Mouse (Mus musculus) induced T-regulatory cell, adult 2 months (primary cell): ENCODE data around the gene Gtf3c3.
A peak's percentile ranks its signal among the peaks of the same experiment; 100 is the strongest.

Experiments used
- DNase-seq: peaks from one replicate; pipeline ENCODE4 v3.0.0-alpha.2; 2012; ENCODE audit warnings: low read depth

Gtf3c3 gene

DNA sequence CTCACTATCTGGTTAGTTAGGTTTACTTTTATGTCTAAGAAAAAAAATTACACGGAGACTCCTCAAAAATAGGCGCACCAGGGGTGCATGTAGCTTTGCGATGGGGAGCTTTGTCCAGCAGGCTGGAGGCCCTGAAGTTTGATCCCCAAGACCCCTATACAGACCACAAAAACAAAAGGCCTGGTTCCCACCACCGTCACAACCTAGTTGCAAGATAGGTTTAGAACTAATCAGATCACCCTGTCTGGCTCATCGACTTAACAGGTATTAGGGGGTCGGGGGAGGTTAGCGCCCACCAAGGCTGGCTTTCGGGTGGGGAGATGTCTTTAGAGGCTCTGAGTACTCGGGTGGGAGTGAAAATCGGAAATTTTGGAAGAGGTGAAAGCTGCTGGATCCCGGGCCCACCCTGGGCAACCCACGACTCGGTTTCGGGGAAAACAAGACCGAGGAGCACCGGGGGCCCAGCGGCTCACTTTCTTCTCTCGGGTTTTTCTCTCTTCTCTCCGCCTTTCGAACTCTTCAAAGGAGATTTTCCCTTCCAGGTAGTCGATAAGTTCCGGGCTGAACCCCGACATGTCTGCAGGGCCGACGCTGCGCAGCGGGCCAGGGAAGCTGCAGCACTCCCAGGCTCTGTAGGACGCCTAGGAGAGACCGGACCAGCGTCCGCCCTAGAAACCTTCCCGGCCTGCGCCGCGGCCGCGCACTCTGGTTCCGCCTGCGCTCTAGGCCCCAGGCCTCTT, at the start of gene Gtf3c3:
Gene Gtf3c3 (minus strand): TSS at position 632 of the 740 bp plus-strand sequence.
- DNase-seq, result peak; percentile 84

DNA sequence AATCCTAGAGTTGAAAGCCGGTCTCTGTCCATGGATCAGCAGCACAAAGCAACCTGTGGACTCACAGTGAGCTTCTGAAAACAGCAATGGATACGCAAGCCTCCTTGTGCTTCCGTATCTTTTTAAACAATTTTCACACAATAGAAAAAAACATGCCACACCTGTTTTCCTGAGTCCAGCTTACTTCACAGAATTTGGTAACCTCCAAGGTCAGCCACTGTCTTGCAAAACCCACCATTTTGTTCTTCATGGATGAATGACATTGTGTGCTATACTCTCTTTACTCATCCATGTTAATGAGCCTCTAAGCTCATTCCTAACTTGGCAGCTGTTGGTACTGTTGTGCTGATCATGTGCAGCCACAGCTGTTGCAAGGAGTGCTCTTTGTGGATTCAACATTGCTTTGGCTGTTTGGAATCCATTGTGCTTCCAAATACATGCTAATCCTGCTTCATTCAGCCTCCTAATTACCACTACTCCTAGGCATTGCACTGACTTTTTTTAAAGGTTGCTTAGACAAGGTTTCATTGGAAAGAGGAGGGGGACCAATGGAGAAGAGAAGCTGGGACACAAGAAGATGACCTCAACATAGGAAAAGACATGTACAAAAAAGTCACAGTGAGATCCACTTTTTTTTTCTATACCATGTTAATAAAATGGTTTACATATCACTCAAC, 46.1 kb upstream of the Gtf3c3 start:
- DNase-seq, result no peak

DNA sequence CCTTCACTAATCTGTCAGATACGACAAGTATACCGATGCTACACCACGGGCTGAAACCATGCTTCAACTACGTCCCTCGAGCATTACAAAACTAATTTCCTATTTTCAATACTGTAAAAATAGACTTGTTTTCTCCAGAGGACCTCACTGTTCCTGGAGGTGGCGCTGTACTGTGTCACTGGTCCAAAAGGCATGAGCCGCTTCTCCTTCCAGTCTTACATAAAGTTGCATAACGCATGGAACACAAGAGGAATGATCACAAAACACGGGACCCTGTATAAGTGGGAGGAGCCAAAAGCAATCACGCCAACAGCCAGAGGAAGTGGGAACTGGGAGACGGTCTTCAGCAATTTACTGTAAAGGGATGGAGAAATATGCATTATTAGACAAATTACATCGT, 41.7 kb upstream of the Gtf3c3 start:
- DNase-seq, result no peak

DNA sequence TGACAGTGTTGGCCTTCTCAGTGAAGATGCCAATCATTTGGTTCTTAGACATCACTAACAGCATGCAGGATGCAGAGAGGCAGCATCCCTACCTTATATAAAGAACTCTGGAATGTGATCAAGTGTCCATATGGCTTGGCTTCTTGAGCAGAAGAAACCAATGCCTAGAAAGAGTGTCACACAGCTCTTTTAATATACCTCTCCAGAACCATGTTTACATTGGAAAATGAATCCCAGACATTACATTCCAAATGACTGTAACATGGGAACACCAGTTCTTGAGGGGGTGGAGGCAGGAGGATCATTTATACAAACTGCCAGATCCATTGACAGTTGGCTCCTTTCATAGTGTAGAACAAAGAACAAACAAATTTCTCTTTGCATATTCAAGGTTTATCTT, 29.9 kb upstream of the Gtf3c3 start:
- DNase-seq, result no peak

DNA sequence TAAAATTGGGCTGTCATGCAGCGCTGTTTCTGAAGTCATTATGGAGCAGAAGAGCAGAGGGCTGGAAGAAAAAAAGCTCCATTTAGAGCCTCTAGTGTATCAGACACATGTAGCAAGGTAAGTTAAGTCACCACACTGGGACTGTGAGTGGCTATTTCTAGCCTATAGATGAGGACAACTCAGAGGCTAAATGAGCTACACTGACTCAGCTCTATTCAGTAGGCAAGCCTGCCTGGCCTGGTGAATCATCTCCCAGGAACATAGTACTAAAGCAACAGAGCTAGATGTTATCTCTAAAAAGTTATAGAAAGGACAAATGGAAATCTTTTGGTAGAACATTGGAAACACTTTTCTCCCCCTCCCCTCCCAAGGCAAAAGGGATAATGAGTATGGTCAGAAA, 28.6 kb upstream of the Gtf3c3 start:
- DNase-seq, result no peak

DNA sequence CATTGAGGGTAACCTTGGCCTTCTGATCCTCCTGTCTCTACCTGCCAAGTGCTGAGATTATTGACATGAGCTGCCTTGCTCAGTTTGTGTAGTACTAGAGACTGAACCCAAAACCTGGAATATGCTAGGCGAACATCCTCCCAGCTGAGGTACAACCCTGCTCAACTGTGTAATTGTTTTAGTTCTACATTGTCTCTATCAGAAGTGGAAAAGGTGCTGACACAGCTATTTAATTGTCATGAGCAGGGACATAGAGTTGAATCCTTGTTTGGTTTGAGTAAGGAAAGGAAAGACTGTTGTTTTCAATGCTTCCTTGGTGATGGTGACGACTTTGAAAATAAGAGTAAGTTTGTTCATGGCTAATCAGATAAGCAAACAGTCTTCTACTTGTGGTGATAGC, 13.3 kb upstream of the Gtf3c3 start:
- no peak for DNase-seq

DNA sequence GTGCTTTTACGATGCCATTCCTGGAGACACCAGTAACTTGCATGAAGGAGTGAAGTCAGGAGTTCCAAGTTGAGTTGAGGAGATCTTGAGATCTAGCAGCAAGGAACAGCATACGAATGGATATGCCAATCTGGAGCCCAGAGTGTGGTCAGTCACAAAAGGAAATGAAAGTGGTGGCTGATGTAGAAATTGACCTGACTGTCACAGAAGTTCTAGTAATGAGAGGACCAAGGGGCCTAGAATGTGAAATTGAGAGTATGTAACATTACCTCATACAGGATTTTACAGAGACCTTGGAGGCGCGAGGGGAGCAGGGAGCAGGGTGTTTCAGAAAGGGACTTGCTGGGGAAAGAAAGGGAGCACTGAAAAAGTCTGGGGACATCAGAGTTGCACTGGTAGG, 10.1 kb upstream of the Gtf3c3 start:
- DNase-seq, result no peak

DNA sequence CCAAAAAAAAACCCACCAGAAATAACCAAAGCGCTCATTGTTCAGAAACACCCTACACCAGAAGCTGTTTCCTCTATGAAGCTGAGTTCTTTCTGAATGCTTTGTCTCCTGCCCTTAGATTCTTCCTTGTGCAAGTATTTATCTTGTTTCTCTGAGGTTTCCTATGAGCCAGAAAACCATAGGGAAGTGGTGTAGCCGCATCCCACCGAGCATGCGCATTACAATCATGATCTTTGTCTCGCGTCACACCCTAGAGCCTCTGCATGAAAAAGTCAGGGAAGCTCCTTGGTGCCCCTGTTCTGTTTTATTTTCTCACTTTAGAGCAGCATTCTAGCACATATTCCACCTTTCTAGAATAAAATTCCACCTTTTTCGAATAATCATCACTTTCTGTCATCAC, 4.9 kb upstream of the Gtf3c3 start:
- peak; percentile 34 for DNase-seq

DNA sequence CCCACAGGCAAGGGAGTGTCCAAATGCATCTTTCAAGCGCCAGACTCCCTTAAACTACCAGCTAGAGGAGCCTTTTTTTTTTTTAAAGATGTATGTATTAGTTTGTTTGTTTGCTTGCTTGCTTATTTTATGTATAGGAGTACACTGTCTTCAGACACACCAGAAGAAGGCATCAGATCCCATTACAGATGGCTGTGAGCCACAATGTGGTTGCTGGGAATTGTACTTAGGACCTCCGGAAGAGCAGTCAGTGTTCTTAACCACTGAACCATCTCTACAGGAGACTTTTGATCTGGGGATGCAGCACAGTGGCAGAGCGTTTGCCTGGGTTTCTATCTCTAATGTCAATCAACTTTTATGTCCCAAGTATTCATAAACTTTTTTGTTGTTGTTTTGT, 307 bp upstream of the Gtf3c3 start:
- no peak for DNase-seq

DNA sequence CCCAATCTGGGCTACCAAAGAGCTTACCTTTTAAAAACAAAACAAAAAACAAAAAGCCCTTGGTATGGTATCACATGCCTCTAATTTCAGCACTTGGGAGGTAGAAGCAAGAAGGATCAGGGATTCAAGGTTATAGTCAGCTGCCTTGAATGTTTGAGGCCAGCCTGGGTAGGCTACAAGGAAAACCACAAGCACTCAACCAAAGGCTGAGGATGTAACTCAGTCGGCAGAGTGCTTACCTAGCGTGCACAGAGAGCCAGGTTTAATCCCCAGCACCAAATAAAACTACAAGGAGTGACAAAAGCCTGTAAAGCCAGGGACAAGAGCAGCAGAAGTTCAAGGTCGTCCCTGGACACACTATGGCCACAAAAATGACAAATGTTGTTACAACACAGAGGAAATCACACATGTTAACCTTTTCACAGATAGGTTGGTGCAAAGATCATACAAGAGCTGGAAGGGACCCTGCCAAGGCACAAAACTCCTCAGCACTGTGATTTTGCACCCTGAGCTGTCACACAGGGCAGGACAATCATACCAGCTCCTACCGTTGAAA, 16.5 kb downstream of the Gtf3c3 start:
- peak; percentile 37 for DNase-seq

DNA sequence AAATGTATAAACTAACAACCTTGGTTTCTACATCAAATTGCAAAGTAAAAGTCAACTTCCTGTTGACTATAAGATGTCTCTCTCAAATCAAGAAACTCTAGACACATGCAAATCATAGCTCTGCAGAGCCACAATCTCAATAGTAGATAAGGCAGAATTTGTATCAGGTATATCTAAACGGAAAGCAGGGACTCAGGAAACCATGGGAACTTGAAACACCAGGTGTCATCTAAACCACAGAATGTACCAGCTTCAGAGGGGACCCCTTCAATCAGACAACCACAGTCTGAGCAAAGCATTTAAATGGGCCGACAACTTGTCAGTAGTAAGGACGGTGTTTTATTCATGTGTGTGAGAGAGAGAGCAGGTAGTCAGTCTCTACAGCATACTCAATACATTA, 17.1 kb downstream of the Gtf3c3 start:
- peak; percentile 59 for DNase-seq

DNA sequence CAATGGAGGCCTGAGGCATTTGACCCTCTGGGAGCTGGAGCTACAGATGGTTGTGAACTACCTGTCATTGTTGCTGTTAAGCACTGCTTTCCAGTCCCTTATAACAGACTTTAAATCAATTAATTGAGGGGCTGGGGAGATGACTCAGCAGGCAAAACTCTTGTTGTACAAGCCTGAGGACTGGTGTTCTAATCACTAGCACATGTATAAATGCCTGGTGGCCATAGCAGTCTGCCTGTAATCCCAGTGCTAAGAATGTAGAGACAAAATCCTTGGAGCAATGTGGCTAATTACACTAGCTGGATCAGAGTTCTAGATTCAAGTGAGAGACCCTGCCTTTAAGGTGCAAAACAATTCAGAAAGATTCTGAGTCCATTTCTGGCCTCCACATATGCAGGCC, 36.0 kb downstream of the Gtf3c3 start:
- no peak for DNase-seq

DNA sequence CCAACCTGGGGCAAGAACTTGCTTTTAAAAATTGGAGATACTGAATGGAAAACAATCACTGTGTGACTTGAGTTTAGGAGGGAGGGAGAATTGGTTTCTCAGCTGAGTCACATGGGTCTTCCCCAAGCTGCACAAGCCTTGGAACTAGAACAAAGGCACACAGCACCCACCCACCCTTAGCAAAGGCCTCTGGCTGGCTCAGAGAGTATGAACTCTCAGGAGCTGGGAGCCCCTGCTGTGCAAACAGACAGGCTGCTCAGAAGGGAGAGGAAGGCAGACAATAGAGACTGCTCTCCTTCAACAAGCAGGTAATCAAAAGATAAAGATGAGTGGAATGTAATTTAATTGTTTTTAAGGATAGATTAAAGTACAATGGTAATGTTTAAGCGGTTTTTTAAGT, 54.5 kb downstream of the Gtf3c3 start:
- DNase-seq, result no peak

DNA sequence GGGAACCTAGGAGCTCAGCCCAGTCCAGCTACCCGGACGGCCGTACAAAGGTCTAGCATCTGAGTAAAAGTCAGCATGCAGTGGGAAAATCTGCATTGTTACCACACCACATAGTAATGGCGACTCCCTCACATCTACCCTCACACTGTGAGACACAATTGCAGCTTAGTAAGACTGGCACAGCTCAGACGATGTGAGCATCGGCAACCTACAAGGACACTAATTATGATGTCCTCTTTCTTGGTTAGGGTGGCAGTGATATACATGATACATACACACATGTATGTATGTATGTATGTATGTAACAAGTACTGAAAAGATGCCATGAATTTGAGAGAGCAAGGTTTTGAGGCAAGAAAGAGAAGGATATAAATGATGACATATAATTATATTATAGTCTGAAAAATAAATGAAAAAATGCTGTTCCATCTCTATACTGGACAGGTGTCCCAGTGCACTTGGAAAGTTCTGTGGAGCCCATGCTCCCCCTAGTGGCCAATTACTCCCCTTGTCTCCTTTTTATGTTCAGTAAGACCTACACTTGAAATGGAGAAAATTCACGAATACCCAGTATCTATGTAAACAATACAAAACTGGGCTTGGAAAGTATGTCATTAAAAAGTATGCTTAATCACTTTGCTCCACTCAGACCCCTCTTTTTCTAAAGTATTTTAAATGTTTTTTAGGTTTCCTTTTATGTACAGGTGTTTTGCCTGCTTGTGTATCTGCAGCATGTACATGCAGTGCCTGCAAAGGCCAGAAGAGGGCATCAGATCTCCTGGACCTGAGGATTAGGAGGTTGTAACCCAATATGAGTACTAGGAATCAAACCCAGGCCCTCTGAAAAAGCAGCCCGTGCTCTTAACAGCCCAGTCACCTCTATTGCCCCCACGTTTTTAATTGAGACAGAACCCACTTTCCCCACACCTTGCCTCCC, 57.5 kb downstream of the Gtf3c3 start:
- DNase-seq, result peak; percentile 78

DNA sequence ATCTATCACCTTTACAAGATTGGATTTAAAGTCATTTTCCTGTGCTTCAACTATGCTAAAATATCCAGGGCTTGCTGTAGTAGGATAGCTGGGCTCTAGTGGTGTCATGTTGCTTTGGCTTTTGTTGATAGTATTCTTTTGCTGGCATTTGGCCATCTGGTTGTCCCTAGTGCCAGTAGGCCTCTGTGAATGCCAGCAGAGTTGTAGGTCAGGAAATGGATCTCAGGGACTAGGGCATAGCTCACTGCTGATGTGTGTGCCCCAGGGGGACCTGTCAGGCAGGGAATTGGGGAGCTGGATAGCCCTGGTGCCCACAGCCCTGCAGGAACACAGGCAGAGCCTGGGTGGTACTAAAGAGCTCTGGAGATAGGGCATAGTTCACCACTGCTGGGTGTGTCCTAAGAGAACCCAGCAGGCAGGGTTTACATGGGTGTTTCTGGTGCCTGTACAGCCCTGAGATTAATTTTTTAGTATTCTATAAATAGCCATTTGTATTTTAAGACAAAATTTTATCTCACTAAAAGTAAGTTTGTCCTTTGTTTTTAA, 61.2 kb downstream of the Gtf3c3 start:
- no peak for DNase-seq

DNA sequence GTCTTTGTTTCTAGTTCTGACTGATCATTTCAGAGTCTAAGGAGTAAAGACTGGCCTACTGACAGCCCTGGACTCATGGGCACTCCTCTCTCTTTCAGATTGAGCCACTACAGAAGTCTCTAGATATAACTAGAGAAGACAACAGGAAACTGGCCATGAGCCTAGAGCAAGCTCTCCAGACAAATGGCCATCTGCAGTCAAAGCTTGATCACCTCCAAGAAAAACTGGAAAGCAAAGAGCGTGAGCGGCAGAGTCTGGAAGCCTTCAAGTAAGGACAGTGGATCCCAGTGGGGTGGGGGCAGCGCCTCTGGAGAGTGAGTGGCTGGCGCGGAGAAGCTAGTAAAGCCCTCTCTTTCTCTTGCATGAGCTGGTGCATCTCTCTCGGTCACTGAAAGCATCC, 82.2 kb downstream of the Gtf3c3 start:
- no peak for DNase-seq

DNA sequence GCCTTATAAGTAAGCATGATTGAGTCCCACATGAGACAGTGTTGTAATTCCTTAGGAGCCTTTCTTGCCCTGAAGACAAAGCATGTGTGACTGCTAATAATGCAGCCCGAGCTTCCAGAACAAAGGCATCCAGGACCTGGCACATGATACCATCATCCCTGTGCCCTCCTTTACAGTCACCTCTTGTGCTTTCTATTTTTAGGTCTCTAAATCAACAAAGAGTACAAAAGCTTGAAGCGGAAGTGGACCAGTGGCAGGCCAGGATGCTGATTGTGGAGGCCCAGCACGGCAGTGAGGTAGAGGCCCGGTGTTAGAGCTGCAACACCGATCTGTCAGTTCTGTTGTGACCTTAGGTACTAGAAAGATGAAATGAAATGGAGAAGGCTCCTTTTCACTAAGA, 83.3 kb downstream of the Gtf3c3 start:
- no peak for DNase-seq

DNA sequence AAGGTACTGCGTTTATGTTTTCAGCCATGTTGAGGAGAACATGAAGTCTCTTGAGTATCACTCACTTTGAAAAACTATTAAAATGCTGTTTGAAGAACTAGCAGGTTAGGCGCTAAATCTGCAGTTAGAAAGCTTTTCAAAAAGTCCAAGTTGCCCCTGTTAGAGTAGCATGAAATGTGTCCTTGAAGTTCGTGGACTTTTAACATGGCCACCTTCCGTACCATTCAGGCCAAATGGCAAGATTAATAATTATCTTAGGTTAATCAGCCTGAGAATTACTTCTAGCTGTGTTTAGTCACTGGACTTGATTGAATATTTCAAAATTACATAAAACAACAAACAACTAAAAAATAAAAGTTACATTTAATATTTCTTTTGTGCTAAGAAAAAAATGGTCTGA, 84.0 kb downstream of the Gtf3c3 start:
- no peak for DNase-seq
